Mouse (Mus musculus) lung, adult 2 months (tissue): ENCODE measurements at regions not wholly inside any gene's neighbourhood (a gene's known extent, or its start where the extent isn't known, plus 50 kb on each side); places are given as distances from the start of the nearest gene placed in this dataset.

Experiments used
- CTCF ChIP-seq: fragments of 200-500 bp; IDR thresholded peaks from 2 replicates; pipeline ENCODE4 v1.5.1; 2011; ENCODE audit warnings: mild to moderate bottlenecking, low read length, control low read depth; ENCODE audit not compliant: insufficient read depth
- POLR2A ChIP-seq: fragments of 200-500 bp; IDR thresholded peaks from 2 replicates; pipeline ENCODE4 v1.6.1; 2011; ENCODE audit warnings: low read depth, mild to moderate bottlenecking, control low read depth, low read length, borderline replicate concordance; ENCODE audit errors: extremely low read depth

DNA sequence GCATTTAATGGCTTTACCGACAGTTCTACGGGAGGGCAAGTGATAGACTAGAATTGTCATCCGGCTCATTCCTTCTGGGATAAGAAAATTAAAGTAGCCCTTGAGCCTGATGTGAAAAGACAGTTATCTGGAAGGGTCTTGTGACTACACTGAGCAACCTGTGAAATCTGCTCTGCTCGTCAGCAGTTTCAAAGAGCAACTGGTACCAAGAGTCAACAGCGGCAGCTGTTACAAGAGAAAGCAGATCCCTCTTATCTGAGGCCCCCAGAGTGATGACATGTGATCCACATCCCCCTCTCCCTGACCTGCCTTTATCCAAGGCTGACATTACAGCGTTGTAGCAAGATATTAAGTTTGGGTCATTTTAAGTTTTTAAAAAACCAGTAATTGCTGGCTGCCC lies 52.6 kb upstream of the Unc13c start:
- no peak for TF ChIP-seq CTCF
- no peak for TF ChIP-seq POLR2A
